ENCODE assay signal across 17 mouse cellular contexts in genomic region chr1:18973826-18974620, GRCm38 (mm10).
"Had no signal": no experiment of that assay in that cellular context is flagged by ENCODE, and none has a peak within 500 bp of the region (broad histone marks: within the 10 kb centered on the region; RNA-seq: fewer than 3 reads in every experiment).

No protein-coding gene starts in this region.

- DNase-seq: liver, postnatal 0 days; lung, adult 2 months; lung, postnatal 14 days; lung, postnatal 36 days; right cerebral cortex, postnatal 14 days; thymus, adult 2 months; thymus, postnatal 25 days; thymus, postnatal 4 days had no signal

- H3K4me1 ChIP-seq: lung, embryonic 15.5 days; megakaryocyte, embryonic 14.5 days; midbrain, embryonic 13.5 days; neural tube, embryonic 12.5 days; stomach, embryonic 15.5 days had no signal

- H3K9me3 ChIP-seq: lung, embryonic 15.5 days; midbrain, embryonic 13.5 days; midbrain, embryonic 15.5 days; neural tube, embryonic 12.5 days; stomach, embryonic 15.5 days had no signal

- H3K27ac ChIP-seq: lung, embryonic 15.5 days; macrophage; midbrain, embryonic 13.5 days; midbrain, embryonic 15.5 days; neural tube, embryonic 12.5 days; stomach, embryonic 15.5 days; stomach, postnatal 0 days had no signal

- H3K9ac ChIP-seq: liver, postnatal 0 days; lung, embryonic 15.5 days; midbrain, embryonic 13.5 days; midbrain, embryonic 15.5 days; neural tube, embryonic 12.5 days; stomach, embryonic 15.5 days had no signal

- H3K4me3 ChIP-seq: lung, embryonic 15.5 days; megakaryocyte, embryonic 14.5 days; midbrain, embryonic 13.5 days; midbrain, embryonic 15.5 days; neural tube, embryonic 12.5 days; stomach, embryonic 15.5 days had no signal

- H3K36me3 ChIP-seq: lung, embryonic 15.5 days; midbrain, embryonic 13.5 days; midbrain, embryonic 15.5 days; neural tube, embryonic 12.5 days; stomach, embryonic 15.5 days had no signal

- H3K27me3 ChIP-seq: lung, embryonic 15.5 days; megakaryocyte, embryonic 14.5 days; midbrain, embryonic 13.5 days; midbrain, embryonic 15.5 days; neural tube, embryonic 12.5 days; stomach, embryonic 15.5 days had no signal

- ATAC-seq: liver, postnatal 0 days; lung, postnatal 0 days; midbrain, embryonic 13.5 days; midbrain, embryonic 15.5 days had no signal

- H3K4me2 ChIP-seq: lung, embryonic 15.5 days; midbrain, embryonic 13.5 days; midbrain, embryonic 15.5 days; neural tube, embryonic 12.5 days; stomach, embryonic 15.5 days had no signal
